Mouse (Mus musculus): Measurements from ENCODE around the gene Ksr1. TPM values are rescaled to one million over a fixed set of nuclear protein-coding genes. Genes with fewer than 3 reads are reported as not detected.

The Ksr1 gene
- polyA plus RNA-seq, 1 experiment = 55.3 TPM

GRCm38 (mm10) chr11:79102280-79102679 lies 43.9 kb downstream of the Ksr1 start:
- WGBS = 83% methylated on average over 4 of the region's 4 CpGs

GRCm38 (mm10) chr11:79101568-79101967 lies 44.6 kb downstream of the Ksr1 start:
- 92% methylated on average over 6 of the region's 6 CpGs for WGBS
- no peak for DNase-seq (ENCODE audit: low read depth, low spot score)

More at GRCm38 (mm10) chr11:79102280-79102679, 43.9 kb downstream of the Ksr1 start:
- DNase-seq (ENCODE audit: low read depth, low spot score) = no peak

GRCm38 (mm10) chr11:79099032-79099431 lies 47.2 kb downstream of the Ksr1 start:
- DNase-seq (ENCODE audit: low read depth, low spot score) = no peak
- 63% methylated on average over 8 of the region's 8 CpGs for WGBS

- no peak for DNase-seq (ENCODE audit: low read depth, low spot score)
- 83% methylated on average over 7 of the region's 7 CpGs for WGBS
Observed at GRCm38 (mm10) chr11:79097736-79098135, 48.5 kb downstream of the Ksr1 start.

- DNase-seq (ENCODE audit: low read depth, low spot score) = no peak
- WGBS = 57% methylated on average over 5 of the region's 5 CpGs
Observed at GRCm38 (mm10) chr11:79096673-79097072, 49.5 kb downstream of the Ksr1 start.

GRCm38 (mm10) chr11:79095713-79096112 lies 50.5 kb downstream of the Ksr1 start:
- 60% methylated on average over 2 of the region's 2 CpGs for WGBS
- DNase-seq (ENCODE audit: low read depth, low spot score) = no peak

GRCm38 (mm10) chr11:79094727-79095126 lies 51.5 kb downstream of the Ksr1 start:
- 68% methylated on average over 5 of the region's 5 CpGs for WGBS
- no peak for DNase-seq (ENCODE audit: low read depth, low spot score)

- 61% methylated on average over 10 of the region's 10 CpGs for WGBS
- DNase-seq (ENCODE audit: low read depth, low spot score) = no peak
Observed at GRCm38 (mm10) chr11:79093986-79094695, 52.1 kb downstream of the Ksr1 start.

- DNase-seq (ENCODE audit: low read depth, low spot score) = no peak
- WGBS = 72% methylated on average over 15 of the region's 15 CpGs
Observed at GRCm38 (mm10) chr11:79093386-79093906, 52.8 kb downstream of the Ksr1 start.

- 75% methylated on average over 7 of the region's 7 CpGs for WGBS
Observed at GRCm38 (mm10) chr11:79092802-79093201, 53.4 kb downstream of the Ksr1 start.

GRCm38 (mm10) chr11:79092245-79092644 lies 54.0 kb downstream of the Ksr1 start:
- 95% methylated on average over 6 of the region's 6 CpGs for WGBS
- DNase-seq (ENCODE audit: low read depth, low spot score) = no peak

More at GRCm38 (mm10) chr11:79092802-79093201, 53.4 kb downstream of the Ksr1 start:
- no peak for DNase-seq (ENCODE audit: low read depth, low spot score)

- no peak for DNase-seq (ENCODE audit: low read depth, low spot score)
- WGBS = 81% methylated on average over 1 of the region's 1 CpGs
Observed at GRCm38 (mm10) chr11:79089756-79090155, 56.5 kb downstream of the Ksr1 start.

GRCm38 (mm10) chr11:79089027-79089426 lies 57.2 kb downstream of the Ksr1 start:
- WGBS = 63% methylated on average over 5 of the region's 5 CpGs
- no peak for DNase-seq (ENCODE audit: low read depth, low spot score)

GRCm38 (mm10) chr11:79088325-79088724 lies 57.9 kb downstream of the Ksr1 start:
- 84% methylated on average over 9 of the region's 9 CpGs for WGBS
- no peak for DNase-seq (ENCODE audit: low read depth, low spot score)

- 62% methylated on average over 4 of the region's 4 CpGs for WGBS
- no peak for DNase-seq (ENCODE audit: low read depth, low spot score)
Observed at GRCm38 (mm10) chr11:79087731-79088311, 58.4 kb downstream of the Ksr1 start.

GRCm38 (mm10) chr11:79086787-79087186 lies 59.4 kb downstream of the Ksr1 start:
- no peak for DNase-seq (ENCODE audit: low read depth, low spot score)
- WGBS = 71% methylated on average over 12 of the region's 12 CpGs

- DNase-seq (ENCODE audit: low read depth, low spot score) = no peak
- 64% methylated on average over 5 of the region's 5 CpGs for WGBS
Observed at GRCm38 (mm10) chr11:79085059-79085458, 61.1 kb downstream of the Ksr1 start.

GRCm38 (mm10) chr11:79083018-79083441 lies 63.2 kb downstream of the Ksr1 start:
- no peak for DNase-seq (ENCODE audit: low read depth, low spot score)
- 49% methylated on average over 11 of the region's 11 CpGs for WGBS

GRCm38 (mm10) chr11:79080965-79081891 lies 65.0 kb downstream of the Ksr1 start:
- DNase-seq (ENCODE audit: low read depth, low spot score) = no peak
- WGBS = 61% methylated on average over 16 of the region's 16 CpGs

GRCm38 (mm10) chr11:79080081-79080480 lies 66.1 kb downstream of the Ksr1 start:
- 74% methylated on average over 6 of the region's 6 CpGs for WGBS
- no peak for DNase-seq (ENCODE audit: low read depth, low spot score)
